Mouse (Mus musculus) right cerebral cortex, postnatal 14 days (tissue): ENCODE results near the gene Crygs.

Experiments
- DNase-seq: peaks from one replicate; pipeline ENCODE4 v3.0.0; 2022

The Crygs gene

GRCm38 (mm10) chr16:22811477-22811876 is at the start of gene Crygs:
Crygs (minus strand) TSS chr16:22811577.
- no peak for DNase-seq

- DNase-seq, result peak; percentile 98
These were observed 46.2 kb upstream of the Crygs start, which contains the start of the genes Tbccd1 and Dnajb11 for GRCm38 (mm10) chr16:22857431-22858113. Tbccd1 (minus strand) TSS chr16:22857669. Dnajb11 (plus strand) TSS chr16:22857845.

DNA sequence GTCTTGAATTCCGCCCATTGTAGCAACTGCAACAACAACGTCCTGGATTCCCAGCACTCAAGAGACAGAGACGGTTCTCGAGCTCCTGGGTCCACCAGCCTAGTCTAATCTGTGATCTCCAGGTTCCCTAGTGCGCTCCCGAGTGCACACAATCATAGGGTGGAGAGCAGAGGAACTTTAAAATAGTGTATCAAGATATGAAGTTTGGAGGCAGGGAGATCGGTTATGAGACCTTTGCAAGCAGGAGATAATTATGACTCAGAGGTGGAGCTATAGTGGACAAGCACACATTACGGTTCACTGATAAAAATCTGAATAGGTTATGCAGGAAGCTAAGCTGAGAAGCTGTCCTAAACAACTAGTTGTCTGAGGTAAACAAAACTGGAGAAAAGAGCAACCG is 45.4 kb upstream of the Crygs start:
- no peak for DNase-seq

GRCm38 (mm10) chr16:22852709-22853108 is 41.3 kb upstream of the Crygs start:
- no peak for DNase-seq

GRCm38 (mm10) chr16:22848331-22848730 is 37.0 kb upstream of the Crygs start:
- DNase-seq, result no peak

DNA sequence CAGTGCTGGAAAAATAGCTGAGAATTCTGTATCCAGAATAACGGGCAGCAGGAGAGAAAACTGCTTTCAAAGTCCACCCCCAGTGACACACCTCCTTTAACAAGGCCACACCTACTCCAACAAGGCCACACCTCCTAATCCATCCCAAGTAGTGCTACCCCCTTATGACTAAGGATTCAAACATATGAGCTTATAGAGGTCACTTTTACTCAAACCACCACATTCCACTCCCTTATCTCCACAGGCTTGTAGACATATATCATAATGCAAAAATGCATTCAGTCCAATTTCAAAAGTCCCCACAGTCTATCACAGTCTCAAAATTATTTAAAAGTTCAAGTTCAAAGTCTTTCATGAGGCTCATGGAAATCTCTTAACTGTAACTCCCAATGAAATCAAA is 36.3 kb upstream of the Crygs start:
- DNase-seq, result no peak

DNA sequence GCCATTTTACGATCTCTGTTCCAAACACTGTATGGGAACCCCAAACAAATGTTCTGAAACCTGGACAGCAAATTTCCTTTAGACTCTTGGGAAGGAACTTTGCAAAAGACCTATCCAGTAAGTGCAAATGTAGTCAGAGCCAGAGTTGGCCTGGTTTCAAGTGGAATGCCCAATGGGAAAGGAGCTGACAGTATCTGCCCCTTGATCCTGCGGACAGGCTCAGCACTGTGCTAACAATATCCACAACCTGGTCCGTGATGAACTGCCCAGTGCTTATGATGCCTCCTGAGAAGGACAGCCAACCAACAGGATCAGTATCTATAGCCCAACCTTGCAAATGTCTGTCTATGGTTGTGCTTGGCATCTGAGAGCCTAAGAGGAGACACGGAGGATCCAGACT is 34.1 kb upstream of the Crygs start:
- no peak for DNase-seq

GRCm38 (mm10) chr16:22844834-22845233 is 33.5 kb upstream of the Crygs start:
- no peak for DNase-seq

GRCm38 (mm10) chr16:22844061-22844801 is 32.9 kb upstream of the Crygs start:
- DNase-seq, result peak; percentile 82

DNA sequence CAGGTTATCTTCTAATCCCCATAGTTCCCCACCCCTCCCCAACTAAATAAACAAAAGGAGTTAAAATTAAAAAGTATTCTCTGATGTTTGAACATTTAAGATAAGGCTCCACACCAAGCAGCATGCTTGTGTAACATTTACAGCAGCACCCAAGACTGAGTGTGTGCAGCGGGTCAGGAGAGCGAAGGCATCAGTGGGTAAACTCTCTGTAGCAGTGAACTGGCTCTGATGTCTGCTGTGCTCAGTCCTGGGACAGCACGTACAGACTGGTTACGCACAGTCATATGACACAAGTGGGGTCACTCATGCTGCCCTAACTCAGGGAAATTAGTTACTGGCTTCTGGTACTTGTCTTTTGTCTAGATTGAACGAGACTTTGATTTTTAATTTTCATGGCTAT is 31.5 kb upstream of the Crygs start:
- DNase-seq, result no peak

DNA sequence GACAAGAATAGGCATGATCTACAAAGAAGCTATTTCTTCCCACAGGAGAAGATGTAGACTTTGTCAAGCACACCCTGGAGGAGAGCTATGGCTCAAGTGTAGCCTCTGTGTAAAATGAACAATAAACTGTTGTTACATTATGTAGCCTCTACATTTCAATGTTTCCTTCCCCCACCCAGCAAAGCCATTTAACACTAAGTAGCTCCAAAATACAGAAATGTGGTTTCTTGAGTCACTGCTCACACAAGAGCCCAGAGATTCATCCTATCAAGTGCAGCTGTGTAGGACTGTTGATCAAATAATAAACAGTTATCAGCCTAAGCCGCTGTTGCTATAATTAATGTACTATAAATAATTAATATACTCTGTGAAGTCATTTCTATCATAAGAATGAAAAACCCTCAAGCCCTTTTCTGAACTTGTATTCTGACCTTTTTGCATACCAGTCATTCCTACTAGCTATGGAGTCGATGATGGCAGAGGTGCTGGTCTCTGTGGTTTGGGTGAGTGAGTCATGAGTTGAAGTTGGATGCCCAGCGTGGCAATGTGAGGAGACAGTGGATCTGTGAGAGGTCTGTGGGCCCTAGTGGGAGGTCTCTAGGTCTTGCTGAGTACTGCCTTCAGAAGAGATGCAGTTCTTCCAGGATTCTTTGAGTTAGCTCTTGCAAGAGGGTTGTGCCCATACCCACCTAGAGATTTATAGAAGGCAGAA is 27.9 kb upstream of the Crygs start:
- DNase-seq, result no peak

- DNase-seq, result no peak
These were observed 21.7 kb upstream of the Crygs start for GRCm38 (mm10) chr16:22832932-22833525.

- DNase-seq, result peak; percentile 61
These were observed 9.4 kb upstream of the Crygs start for GRCm38 (mm10) chr16:22820731-22821130.

- DNase-seq, result peak; percentile 48
These were observed 3.8 kb downstream of the Crygs start for GRCm38 (mm10) chr16:22807468-22808070.

DNA sequence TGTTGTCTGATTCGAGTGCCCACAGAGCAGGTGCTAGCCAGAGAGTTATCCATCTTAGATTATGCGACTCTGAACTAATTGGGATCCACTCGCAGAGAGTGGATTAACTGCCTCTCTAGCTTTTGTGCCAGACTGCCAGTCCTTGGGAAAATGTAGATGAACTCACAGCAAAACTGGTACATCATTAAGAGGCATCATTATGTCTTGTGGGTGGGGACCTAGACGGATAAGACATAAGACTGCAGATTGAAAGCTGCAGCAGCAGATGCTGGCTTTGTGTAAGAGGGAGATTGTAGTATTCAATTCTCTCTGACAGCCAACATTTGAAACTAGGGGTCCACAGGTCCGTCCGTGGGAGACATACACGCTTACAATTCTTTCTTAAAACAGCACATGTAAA is 8.6 kb downstream of the Crygs start:
- DNase-seq, result no peak

DNA sequence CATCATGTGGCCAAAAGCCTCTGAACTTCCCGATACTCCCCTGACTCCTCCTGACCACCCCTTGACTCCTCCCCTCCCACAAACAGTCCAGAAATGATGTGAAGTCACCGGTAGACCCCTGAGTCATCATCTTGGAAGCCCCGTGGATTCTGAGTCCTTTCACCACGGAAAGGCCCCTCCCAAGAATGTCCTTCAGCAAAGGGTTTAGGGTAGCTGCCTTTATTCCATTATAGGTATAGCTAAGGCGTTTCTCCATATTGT is 10.6 kb downstream of the Crygs start:
- DNase-seq, result no peak

GRCm38 (mm10) chr16:22800026-22800848 is 11.1 kb downstream of the Crygs start:
- no peak for DNase-seq

- no peak for DNase-seq
These were observed 12.9 kb downstream of the Crygs start for GRCm38 (mm10) chr16:22798520-22798919.

DNA sequence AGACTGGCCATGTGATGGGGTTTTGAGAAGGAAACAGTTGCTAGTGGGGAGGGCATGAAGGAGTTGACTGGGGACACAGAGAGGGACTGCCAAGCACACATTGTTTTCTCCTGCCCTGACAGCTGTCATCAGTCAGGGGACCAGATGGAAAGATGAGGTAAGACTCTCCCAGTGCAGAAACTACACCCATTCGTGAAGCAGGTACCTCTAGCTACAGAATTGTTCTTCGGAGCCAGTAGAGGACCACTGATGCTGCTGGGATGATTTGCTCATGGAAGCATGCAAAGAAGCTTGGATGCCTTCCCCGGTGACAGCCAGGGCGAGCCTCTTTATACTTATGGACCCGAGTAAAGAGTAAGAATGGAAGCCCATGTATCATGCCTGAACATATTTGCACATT is 13.9 kb downstream of the Crygs start:
- DNase-seq, result no peak

DNA sequence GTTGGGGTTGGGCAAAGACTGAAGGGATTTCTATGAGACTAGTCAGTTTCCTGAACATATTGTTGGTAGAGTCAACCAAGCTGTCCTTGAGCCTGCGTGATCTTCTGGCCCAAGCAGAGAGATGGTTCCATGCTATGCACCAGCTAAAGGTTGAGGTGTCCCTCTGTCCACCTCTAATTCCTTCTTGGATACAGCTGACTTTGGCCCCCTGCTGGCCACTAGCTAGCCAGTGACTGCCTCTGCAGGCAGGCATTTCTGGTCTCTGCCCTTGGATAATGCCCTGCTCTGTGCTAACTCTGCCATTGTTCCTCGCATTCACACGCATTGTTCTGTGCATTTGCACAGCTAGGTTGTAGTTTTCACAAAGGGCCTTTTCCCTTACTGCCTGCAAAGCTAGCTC is 15.9 kb downstream of the Crygs start:
- DNase-seq, result no peak

GRCm38 (mm10) chr16:22791235-22791634 is 20.1 kb downstream of the Crygs start:
- no peak for DNase-seq

GRCm38 (mm10) chr16:22789908-22790367 is 21.4 kb downstream of the Crygs start:
- DNase-seq, result peak; percentile 57
